Mouse (Mus musculus): ENCODE measurements at regions not wholly inside any gene's neighbourhood (a gene's known extent, or its start where the extent isn't known, plus 50 kb on each side); places are given as distances from the start of the nearest gene placed in this dataset.

DNA sequence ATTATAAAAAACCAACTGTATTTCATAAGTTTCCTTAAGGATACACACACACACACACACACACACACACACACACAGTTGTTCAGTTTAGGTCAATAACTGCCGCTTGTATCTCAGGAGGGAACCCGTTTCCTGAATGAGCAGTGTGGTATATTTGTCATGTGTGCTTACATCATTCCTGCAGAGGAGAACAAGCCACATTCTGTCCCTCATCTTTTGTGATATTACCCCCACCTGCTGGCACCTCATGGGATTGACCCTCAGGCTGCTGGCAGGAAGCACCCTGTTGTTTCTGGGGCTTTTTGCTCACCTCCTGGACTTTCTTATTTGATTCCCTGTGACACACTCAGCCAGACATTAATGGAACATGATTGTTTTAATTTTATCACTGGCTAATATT lies 66.4 kb upstream of the Htr1a start:
- no peak for DNase-seq (ENCODE audit: low spot score)
- intact Hi-C loops (cut with DNase I) = loop anchor here (2.0 to 5.0 kb wide), 2 partner anchors 110 to 430 kb away; no protein-coding TSS in a partner anchor

DNA sequence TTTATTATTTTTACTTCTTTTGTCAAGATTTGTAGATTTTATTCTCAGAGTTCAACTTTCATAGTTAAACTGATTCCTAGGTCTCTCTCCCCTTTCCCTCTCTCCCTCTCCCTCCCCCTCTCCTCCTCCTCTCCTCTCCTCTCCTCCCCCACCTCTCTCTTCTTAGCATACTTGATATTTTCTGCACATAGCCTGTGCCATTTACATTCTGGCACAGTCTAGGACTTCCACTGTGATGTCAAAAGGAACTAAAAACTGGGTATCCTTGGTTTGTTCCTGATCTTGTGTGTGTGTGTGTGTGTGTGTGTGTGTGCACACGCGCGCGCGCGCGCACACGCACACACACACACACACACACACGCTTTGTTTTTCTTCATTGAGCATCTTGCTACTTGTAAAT lies 64.9 kb upstream of the Htr1a start:
- DNase-seq (ENCODE audit: low spot score) = no peak
- intact Hi-C loops (cut with DNase I) = loop anchor here (5.0 kb wide), 1 partner anchor 431 kb away; no protein-coding TSS in a partner anchor

DNA sequence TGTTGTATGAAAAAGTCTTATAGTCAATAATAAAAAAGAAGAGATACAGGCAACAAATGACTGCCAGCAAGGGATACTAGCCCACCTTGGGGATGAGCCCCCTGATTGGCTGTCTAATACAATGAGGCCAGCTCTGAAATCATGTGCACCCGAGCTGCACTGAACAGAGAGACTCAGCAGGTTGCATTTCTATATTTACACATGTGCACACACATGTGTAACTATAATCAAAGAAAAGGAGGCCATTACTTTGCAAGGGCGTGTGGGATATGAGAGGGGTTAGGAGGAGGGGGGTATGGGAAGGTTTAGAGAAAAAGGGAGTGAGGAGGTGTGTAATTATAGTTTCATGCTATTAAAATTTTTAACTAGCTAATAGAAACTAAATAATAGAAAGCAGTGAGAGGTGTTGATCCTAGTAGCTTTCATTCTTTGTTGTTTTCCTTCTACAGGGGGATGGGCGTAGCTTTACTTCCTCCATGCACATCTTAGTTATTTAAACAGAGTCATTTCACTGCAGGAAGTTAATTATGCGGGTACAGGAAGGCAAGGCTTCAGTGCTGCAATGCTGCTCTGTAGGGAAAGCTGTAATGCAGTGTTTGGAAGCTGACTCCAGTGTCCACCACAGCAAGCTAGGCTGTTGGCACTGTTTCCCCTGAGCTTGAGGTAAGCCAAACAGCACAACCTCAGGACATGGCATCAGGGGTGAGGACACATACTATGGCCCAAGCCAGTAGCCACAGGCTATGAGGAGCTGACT lies 56.2 kb upstream of the Htr1a start:
- DNase-seq (ENCODE audit: low spot score) = no peak
- intact Hi-C loops (cut with DNase I) = no loop called here
